Mouse (Mus musculus): ENCODE measurements at regions not wholly inside any gene's neighbourhood (a gene's known extent, or its start where the extent isn't known, plus 50 kb on each side); places are given as distances from the start of the nearest gene placed in this dataset.

DNA sequence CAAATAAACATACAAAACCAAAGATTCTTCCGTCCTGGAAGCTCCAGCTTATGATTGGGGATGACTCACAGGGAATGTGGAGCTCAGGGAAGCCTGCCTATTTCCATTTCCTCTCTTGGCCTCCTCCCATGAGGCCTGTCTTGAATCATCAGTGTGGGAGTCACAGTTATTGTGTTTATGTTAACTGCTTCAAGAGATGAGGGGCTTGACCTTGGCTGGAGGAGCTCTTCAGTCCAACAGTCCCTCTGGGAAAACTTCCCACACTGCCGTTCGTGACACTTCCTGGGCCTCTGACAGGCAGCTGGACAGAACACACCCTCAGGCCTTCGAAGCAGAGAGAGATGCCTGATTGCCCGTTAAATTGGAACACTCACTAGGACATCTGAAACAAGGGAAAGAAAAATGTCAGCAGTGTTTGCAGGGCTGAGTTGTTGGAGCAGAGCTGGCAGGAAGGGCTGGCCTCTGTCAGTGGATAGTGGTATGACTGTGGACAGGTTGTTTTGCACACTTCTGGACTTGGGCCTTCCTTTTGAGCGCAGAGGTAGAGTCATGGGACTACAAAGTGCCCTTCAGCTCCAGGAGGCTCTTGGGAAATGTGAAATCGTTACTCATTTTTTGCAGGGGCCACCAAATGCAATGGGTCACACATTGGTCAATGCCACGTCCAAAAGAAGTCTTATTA lies 2105.5 kb upstream of the Lrrc6 start:
- Histone ChIP-seq H3K4me3 (no peak overlapping the region), H3K27ac (no peak overlapping the region)
- no peak for TF ChIP-seq CTCF (conservative IDR thresholded peaks at IDR 0.05)
- DNase-seq (ENCODE audit: low spot score in 2 of 2): peak in 1 of 2 experiments; percentile 16

DNA sequence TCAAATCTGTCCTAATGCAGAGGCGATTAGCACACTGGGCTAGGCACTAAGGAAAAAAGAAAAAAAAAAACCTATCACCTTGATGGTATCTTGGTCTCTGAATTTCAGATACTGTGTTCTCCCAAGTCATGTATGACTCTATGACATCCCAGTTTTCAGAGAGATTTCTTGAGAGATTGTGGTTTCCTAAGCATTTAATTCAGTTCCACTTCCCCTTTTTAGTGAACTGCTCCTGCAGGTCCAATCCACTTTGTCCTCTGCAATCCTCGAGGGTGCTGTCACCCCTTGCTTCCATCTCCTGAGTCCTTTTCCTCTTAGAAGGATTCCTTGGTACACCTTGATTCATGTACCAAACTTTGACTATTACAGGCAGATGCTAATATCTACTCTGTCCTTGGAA lies 2104.8 kb upstream of the Lrrc6 start:
- no peak overlapping the region for H3K27ac ChIP-seq
- no peak for DNase-seq (ENCODE audit: low spot score in 2 of 2)
- TF ChIP-seq CTCF (conservative IDR thresholded peaks at IDR 0.05): no peak
- no peak overlapping the region for H3K4me3 ChIP-seq

GRCm38 (mm10) chr15:68582177-68582576 lies 2081.5 kb upstream of the Lrrc6 start:
- no peak for TF ChIP-seq CTCF (conservative IDR thresholded peaks at IDR 0.05)
- no peak overlapping the region for H3K4me3 ChIP-seq
- H3K27ac ChIP-seq: no peak overlapping the region

GRCm38 (mm10) chr15:68579486-68579885 lies 2078.8 kb upstream of the Lrrc6 start:
- Histone ChIP-seq H3K27ac (no peak overlapping the region; the same call in 1 of the 2 replicates), H3K4me3 (no peak overlapping the region)
- peak; percentile 44 to 67 for DNase-seq (ENCODE audit: low spot score in 2 of 2)
- TF ChIP-seq CTCF (conservative IDR thresholded peaks at IDR 0.05): no peak

More at GRCm38 (mm10) chr15:68582177-68582576, 2081.5 kb upstream of the Lrrc6 start:
- DNase-seq (ENCODE audit: low spot score in 2 of 2): no peak

- no peak overlapping the region for H3K27ac ChIP-seq
- no peak overlapping the region for H3K4me3 ChIP-seq
- DNase-seq (ENCODE audit: low spot score in 2 of 2): peak in 1 of 2 experiments; percentile 2
- TF ChIP-seq CTCF (conservative IDR thresholded peaks at IDR 0.05): no peak
These were observed 2059.9 kb upstream of the Lrrc6 start for GRCm38 (mm10) chr15:68560654-68561053.

- no peak for DNase-seq (ENCODE audit: low spot score in 2 of 2)
- no peak overlapping the region for H3K4me3 ChIP-seq
- H3K27ac ChIP-seq: no peak overlapping the region
- no peak for TF ChIP-seq CTCF (conservative IDR thresholded peaks at IDR 0.05)
These were observed 2055.4 kb upstream of the Lrrc6 start for GRCm38 (mm10) chr15:68556133-68556532.

DNA sequence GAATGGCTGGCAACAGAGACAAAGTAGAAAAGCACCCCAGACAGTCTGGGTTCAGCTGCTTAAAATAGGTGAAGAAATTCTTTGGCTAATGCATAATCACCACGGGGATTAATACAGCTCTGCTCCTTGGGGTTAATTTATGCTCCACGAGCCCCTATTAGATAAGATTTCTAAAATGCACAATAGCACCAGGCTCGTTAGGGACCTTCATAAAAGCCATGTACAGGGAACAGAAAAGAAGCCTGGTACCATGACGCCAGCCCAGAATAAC lies 2035.3 kb upstream of the Lrrc6 start:
- DNase-seq (ENCODE audit: low spot score in 2 of 2): no peak
- TF ChIP-seq CTCF (conservative IDR thresholded peaks at IDR 0.05): no peak
- Histone ChIP-seq H3K4me3 (no peak overlapping the region), H3K27ac (no peak overlapping the region)

GRCm38 (mm10) chr15:68535297-68536054 lies 2034.8 kb upstream of the Lrrc6 start:
- DNase-seq (ENCODE audit: low spot score in 2 of 2): no peak
- no peak for TF ChIP-seq CTCF (conservative IDR thresholded peaks at IDR 0.05)
- Histone ChIP-seq H3K4me3 (no peak overlapping the region), H3K27ac (no peak overlapping the region)

- peak overlapping the region; percentile 79; the same call in 1 of the 2 replicates for H3K27ac ChIP-seq
- TF ChIP-seq CTCF (conservative IDR thresholded peaks at IDR 0.05): no peak
- DNase-seq (ENCODE audit: low spot score in 2 of 2): peak in 1 of 2 experiments; percentile 65
- H3K4me3 ChIP-seq: no peak overlapping the region
These were observed 2020.0 kb upstream of the Lrrc6 start for GRCm38 (mm10) chr15:68520759-68521158.

DNA sequence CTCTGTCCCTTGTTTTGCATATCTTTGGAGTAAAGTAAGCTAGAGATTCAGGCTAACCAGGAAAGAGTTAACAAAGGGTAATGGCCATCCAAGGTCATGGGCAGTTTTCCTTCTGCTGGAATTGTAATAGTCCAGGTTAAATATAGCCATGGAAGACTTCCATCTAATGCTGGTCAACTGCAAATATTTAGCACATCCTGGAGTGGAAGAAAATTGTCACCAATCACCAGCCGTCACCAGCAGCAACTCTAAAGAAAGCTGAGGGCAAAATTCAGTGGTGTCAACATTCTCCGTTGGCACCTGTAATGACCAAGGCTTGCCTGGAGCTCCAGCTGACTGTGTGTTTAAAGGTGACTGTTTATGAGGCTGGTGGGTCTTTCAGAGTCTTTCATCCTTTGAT lies 2011.7 kb upstream of the Lrrc6 start:
- DNase-seq (ENCODE audit: low spot score in 2 of 2): no peak
- no peak overlapping the region for H3K4me3 ChIP-seq
- no peak for TF ChIP-seq CTCF (conservative IDR thresholded peaks at IDR 0.05)
- no peak overlapping the region for H3K27ac ChIP-seq

GRCm38 (mm10) chr15:68508190-68508589 lies 2007.5 kb upstream of the Lrrc6 start:
- TF ChIP-seq CTCF (conservative IDR thresholded peaks at IDR 0.05): no peak
- H3K4me3 ChIP-seq: no peak overlapping the region
- no peak for DNase-seq (ENCODE audit: low spot score in 2 of 2)
- H3K27ac ChIP-seq: 0 out of 2 replicates have a peak overlapping the region, but pooled peaks have one; percentile 6

GRCm38 (mm10) chr15:68506093-68506492 lies 2005.4 kb upstream of the Lrrc6 start:
- Histone ChIP-seq H3K4me3 (no peak overlapping the region), H3K27ac (peak overlapping the region; percentile 46; the same call in 1 of the 2 replicates)
- DNase-seq (ENCODE audit: low spot score in 2 of 2): no peak
- no peak for TF ChIP-seq CTCF (conservative IDR thresholded peaks at IDR 0.05)

- peak overlapping the region; percentile 80 for H3K27ac ChIP-seq
- TF ChIP-seq CTCF (conservative IDR thresholded peaks at IDR 0.05): no peak
These were observed 1995.7 kb upstream of the Lrrc6 start for GRCm38 (mm10) chr15:68496438-68496837.

GRCm38 (mm10) chr15:68484789-68485188 lies 1984.1 kb upstream of the Lrrc6 start:
- DNase-seq (ENCODE audit: low spot score in 2 of 2): peak in 1 of 2 experiments; percentile 7
- Histone ChIP-seq H3K4me3 (no peak overlapping the region), H3K27ac (no peak overlapping the region)
- TF ChIP-seq CTCF (conservative IDR thresholded peaks at IDR 0.05): no peak

More at GRCm38 (mm10) chr15:68496438-68496837, 1995.7 kb upstream of the Lrrc6 start:
- no peak overlapping the region for H3K4me3 ChIP-seq
- DNase-seq (ENCODE audit: low spot score in 2 of 2): peak in 1 of 2 experiments; percentile 57

Measured in layer of hippocampus, adult 2 months (tissue).